Mouse (Mus musculus) testis, adult 2 months (tissue): ENCODE data around the gene Rnf217. TPM values are rescaled to one million over a fixed set of nuclear protein-coding genes. Genes with fewer than 3 reads are reported as not detected.

Experiments
- H3K27ac ChIP-seq: fragments of 200-500 bp; 2 replicates; pipeline ENCODE4 v1.5.1; 2012; ENCODE audit warnings: low read depth, low read length; ENCODE audit not compliant: control insufficient read depth, insufficient read depth
- H3K27me3 ChIP-seq: fragments of 200-500 bp; 2 replicates; pipeline ENCODE4 v1.6.1; 2012; ENCODE audit warnings: mild to moderate bottlenecking, low read length, moderate library complexity; ENCODE audit not compliant: control insufficient read depth, insufficient read depth
- H3K36me3 ChIP-seq: fragments of 200-500 bp; 2 replicates; pipeline ENCODE4 v1.6.1; 2012; ENCODE audit warnings: mild to moderate bottlenecking, low read length; ENCODE audit not compliant: control insufficient read depth, insufficient read depth
- H3K4me1 ChIP-seq: fragments of 200-500 bp; 2 replicates; pipeline ENCODE4 v1.6.1; 2012; ENCODE audit warnings: low read length; ENCODE audit not compliant: control insufficient read depth, insufficient read depth
- H3K4me3 ChIP-seq: fragments of 200-500 bp; 2 replicates; pipeline ENCODE4 v1.5.1; 2012; ENCODE audit warnings: low read depth, mild to moderate bottlenecking, low read length, moderate library complexity, mixed read lengths; ENCODE audit not compliant: control insufficient read depth
- CTCF ChIP-seq: fragments of 200-500 bp; IDR thresholded peaks from 2 replicates; pipeline ENCODE4 v1.5.1; 2012; ENCODE audit warnings: low read depth, mild to moderate bottlenecking, inconsistent platforms, low read length, moderate library complexity; ENCODE audit not compliant: control insufficient read depth, insufficient read depth, insufficient replicate concordance
- POLR2A ChIP-seq: fragments of 200-500 bp; IDR thresholded peaks from 2 replicates; pipeline ENCODE4 v1.6.1; 2012; ENCODE audit warnings: low read depth, mild to moderate bottlenecking, inconsistent platforms, low read length, moderate library complexity; ENCODE audit not compliant: control insufficient read depth
- polyA plus RNA-seq: library from polyadenylated mRNA; depleted of rRNA; stranded (reverse); fragments of >200 nt; gene quantifications from 2 replicates; pipeline ENCODE4 v1.2.3, GENCODE M21; 2012

The Rnf217 gene
- polyA plus RNA-seq, 1 experiment = 0.64 TPM

DNA sequence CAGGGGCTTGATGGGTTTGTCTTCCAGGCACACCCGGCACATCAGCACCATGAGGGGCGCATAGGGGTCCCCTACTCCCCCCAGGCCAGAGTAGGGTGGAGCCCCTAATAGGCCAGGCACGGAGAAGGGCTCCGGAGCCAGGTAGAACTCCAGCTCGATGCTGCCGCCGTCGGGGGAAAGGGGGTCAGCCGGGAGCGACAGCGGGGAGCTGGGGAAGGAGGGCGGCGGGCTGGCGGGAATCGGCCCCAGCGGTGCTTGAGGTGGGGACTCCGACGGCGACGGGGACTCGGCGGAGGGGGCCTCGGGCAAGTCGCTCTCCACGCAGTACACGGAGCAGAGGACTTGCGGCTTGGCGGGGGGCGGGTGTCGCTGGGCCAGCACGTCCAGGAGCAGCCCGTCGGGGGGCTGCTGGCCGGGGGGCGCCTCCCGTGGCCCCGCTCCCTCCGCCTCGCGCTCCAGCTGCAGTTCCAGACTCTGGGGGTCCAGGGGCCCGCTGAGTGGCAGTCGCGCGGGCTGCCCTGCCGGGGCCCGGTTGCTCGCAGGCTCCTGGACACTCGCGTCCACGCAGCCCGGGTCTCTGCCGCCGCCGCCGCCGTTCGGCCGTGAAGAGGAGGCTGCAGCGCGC lies 431 bp downstream of the Rnf217 start:
- H3K27ac ChIP-seq = peak overlapping the region; percentile 84
- TF ChIP-seq POLR2A = no peak
- no peak for TF ChIP-seq CTCF
- no peaks in the 10 kb centered on the region for H3K36me3 ChIP-seq
- 0 out of 2 replicates have a peak, but pooled peaks cover 2% of the 10 kb centered on the region for H3K27me3 ChIP-seq
- peak overlapping the region; percentile 85 for H3K4me3 ChIP-seq
- H3K4me1 ChIP-seq = peaks cover 6% of the 10 kb centered on the region

DNA sequence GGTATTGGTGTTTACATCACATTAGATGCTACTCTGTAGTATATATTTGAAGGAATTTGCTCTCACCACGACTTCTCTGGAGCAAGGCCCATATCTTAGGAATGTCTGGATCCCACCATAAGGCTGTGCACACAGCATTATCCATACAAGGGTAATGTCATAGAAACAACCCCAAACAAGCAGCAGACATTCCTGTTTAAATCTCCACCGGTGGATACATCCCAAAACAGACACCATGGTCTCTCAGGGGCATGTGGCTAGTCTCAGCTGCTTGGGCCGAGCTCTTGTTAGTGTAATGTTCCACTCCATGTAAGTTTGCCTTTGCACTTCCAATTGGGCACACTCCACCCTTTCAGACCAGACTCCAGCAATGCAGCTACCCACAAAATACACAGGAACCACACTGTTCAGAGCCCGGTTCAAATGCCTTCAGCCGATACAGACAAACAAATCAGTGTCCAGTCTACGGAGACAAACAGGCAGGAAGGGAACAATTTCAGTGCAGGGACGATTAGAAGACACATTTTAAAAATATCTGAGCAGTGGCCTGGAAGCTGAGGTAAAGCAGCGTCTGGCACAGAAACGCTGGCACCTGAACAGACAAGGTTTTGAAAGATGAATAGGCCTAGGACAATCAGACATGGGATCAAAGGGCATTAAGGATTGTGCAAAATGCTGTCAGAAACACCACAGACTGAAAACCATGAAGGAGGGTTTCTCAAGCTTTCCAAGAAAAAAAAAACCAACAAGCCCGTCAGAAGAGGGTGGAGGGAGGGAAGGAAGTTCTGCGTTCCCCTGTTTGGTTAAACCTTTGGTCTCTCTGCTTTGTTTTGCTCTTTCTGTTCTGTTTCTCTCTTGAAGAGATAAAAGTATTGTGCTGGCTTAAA lies 1.8 kb downstream of the Rnf217 start:
- H3K36me3 ChIP-seq = no peaks in the 10 kb centered on the region
- 0 out of 2 replicates have a peak overlapping the region, but pooled peaks have one; percentile 15 for H3K4me3 ChIP-seq
- H3K27me3 ChIP-seq = 0 out of 2 replicates have a peak, but pooled peaks cover 2% of the 10 kb centered on the region
- peaks cover 6% of the 10 kb centered on the region for H3K4me1 ChIP-seq
- H3K27ac ChIP-seq = no peak overlapping the region; the same call in 1 of the 2 replicates
- TF ChIP-seq POLR2A (no peak), CTCF (no peak)

DNA sequence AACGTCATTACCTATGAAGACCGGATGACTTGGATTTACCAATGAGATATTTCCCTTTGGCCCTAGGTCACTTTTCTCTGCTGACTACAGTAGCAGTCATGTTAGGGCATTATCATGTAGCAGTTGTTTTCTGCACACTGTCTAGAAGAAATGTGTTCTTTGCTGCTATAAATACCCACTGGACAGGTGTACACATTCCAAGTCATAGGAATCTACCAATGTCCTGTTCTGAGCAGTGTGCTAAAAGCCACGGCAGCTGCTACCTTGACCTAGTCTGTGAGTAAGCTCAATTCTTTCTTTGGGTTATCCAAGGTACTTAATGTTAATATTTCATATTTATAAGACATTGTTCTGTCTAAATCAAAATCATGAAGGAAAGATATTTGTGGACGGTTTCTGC lies 5.1 kb downstream of the Rnf217 start:
- H3K4me3 ChIP-seq = no peak overlapping the region
- H3K27me3 ChIP-seq = 0 out of 2 replicates have a peak, but pooled peaks cover 2% of the 10 kb centered on the region
- peaks cover 2% of the 10 kb centered on the region for H3K4me1 ChIP-seq
- TF ChIP-seq POLR2A (no peak), CTCF (no peak)
- H3K27ac ChIP-seq = no peak overlapping the region
- H3K36me3 ChIP-seq = no peaks in the 10 kb centered on the region

DNA sequence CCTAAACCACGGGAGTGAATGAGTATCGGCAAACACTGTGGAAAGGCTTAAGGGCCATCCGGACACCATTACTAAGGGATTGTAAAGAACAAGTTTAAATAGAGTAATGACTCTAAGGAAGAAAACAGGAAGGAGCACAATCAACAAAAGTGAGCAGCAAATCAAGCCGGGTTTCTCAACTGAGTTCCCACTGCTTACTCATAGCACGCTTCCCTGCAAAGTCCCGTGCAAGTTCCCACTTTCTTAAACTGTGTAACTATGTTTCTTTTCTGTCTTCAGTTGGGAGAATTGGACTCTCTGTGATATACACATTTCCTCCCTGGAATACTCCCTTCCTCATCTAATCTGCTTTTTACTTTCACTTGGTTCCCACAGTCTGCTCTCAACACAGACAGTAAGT lies 8.9 kb downstream of the Rnf217 start:
- Histone ChIP-seq H3K27ac (peak overlapping the region; percentile 62; the same call in 1 of the 2 replicates), H3K27me3 (no peaks in the 10 kb centered on the region), H3K4me3 (no peak overlapping the region), H3K4me1 (no peaks in the 10 kb centered on the region), H3K36me3 (no peaks in the 10 kb centered on the region)
- TF ChIP-seq CTCF = no peak
- no peak for TF ChIP-seq POLR2A

DNA sequence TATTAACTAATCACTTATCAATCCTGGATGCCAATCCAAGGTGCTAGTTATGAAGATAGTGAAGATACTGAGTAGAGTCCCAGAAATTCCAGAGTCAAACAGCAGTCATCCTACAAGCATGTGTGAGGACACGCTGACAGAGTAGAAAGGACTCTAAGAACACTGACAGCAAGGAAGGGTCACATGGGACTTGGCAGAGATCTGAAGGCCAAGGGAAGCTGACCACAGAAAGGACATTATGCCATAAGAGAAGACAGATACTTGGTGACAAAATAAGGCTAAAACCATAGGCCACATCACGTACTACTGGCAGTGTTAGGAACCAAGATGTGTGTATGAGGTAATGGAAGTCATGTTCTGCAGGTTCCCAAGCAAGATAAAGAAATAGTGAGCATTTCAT lies 11.1 kb downstream of the Rnf217 start:
- Histone ChIP-seq H3K4me3 (no peak overlapping the region), H3K27me3 (no peaks in the 10 kb centered on the region), H3K27ac (no peak overlapping the region), H3K36me3 (no peaks in the 10 kb centered on the region), H3K4me1 (no peaks in the 10 kb centered on the region)
- no peak for TF ChIP-seq CTCF
- no peak for TF ChIP-seq POLR2A

DNA sequence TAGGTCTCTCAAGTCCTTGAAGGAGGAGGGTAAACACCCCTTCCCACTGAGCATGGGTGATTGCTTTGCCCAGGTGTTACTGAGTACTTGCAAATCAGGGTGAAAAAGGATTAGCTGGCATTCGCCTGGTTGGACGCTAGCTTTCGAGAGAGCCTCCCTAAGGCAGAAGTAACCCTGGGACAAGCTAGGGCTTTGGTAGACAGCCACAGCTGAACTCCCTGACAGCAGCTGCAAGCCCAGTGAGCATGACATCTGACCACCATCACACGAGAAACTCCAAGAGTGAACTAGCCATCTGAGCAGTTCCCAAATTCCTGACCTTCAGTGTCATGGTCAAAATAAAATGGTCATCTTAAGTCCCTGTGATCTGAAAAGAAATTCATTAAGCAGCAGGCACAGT lies 12.2 kb downstream of the Rnf217 start:
- no peak for TF ChIP-seq CTCF
- TF ChIP-seq POLR2A = no peak
- Histone ChIP-seq H3K27me3 (no peaks in the 10 kb centered on the region), H3K27ac (no peak overlapping the region)

DNA sequence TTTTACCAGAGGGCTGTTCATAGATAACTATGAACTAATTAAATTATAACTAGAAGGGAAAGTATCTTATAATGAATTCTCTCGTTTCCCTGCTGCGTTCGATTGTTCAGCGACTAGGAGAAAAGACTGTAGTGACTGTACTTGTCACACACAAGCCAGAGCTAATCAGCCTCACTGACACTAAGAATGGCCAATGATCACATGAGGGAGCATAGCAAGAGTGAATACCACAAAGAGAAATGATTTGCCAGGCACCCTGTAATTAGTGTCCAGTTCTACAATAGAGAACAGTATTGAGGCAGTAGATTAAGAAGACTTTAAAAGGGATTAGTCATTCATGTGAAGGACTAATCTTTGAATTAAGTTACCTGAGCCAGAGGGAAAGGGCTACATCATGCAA lies 13.7 kb downstream of the Rnf217 start:
- Histone ChIP-seq H3K36me3 (no peaks in the 10 kb centered on the region), H3K27me3 (no peaks in the 10 kb centered on the region), H3K4me3 (no peak overlapping the region), H3K27ac (no peak overlapping the region), H3K4me1 (no peaks in the 10 kb centered on the region; the same call in 1 of the 2 replicates)
- no peak for TF ChIP-seq CTCF
- TF ChIP-seq POLR2A = no peak

More for the DNA sequence above, 12.2 kb downstream of the Rnf217 start:
- Histone ChIP-seq H3K4me3 (no peak overlapping the region), H3K4me1 (no peaks in the 10 kb centered on the region; the same call in 1 of the 2 replicates), H3K36me3 (no peaks in the 10 kb centered on the region)
